Mouse (Mus musculus) limb, embryonic 14.5 days (tissue): ENCODE data around the gene Mrpl4. TPM values are rescaled to one million over a fixed set of nuclear protein-coding genes. Genes with fewer than 3 reads are reported as not detected.
"Not testable (repeated sequence)": the region's sequence is repeated elsewhere in the genome, so short reads cannot be mapped to it uniquely, and the experiment has no call there.

Source experiments
- ATAC-seq: fragments of 200-750 bp; cut with Nextera tagmentation; 2 replicates; pipeline ENCODE4 v1.8.0; 2017; ENCODE audit warnings: low read depth, moderate number of reproducible peaks, moderate TSS enrichment; ENCODE audit not compliant: low FRiP score
- DNase-seq: peaks from one replicate; pipeline ENCODE4 v3.0.0-alpha.2; 2015; ENCODE audit warnings: low spot score
- H3K27ac ChIP-seq: fragments of 300-500 bp; sonication (generic); replicated peaks from 2 replicates; pipeline ENCODE4 v1.5.1; 2014; ENCODE audit warnings: low read depth, mild to moderate bottlenecking, low read length, moderate library complexity, mixed read lengths
- H3K27me3 ChIP-seq: fragments of 300-500 bp; sonication (generic); 2 replicates; pipeline ENCODE4 v1.6.1; 2014; ENCODE audit warnings: low read length, mixed read lengths; ENCODE audit not compliant: control insufficient read depth, insufficient read depth
- H3K36me3 ChIP-seq: fragments of 300-500 bp; sonication (generic); 2 replicates; pipeline ENCODE4 v1.6.1; 2014; ENCODE audit warnings: mild to moderate bottlenecking, low read length, moderate library complexity, mixed read lengths; ENCODE audit not compliant: control insufficient read depth, insufficient read depth
- H3K4me1 ChIP-seq: fragments of 300-500 bp; sonication (generic); 2 replicates; pipeline ENCODE4 v1.6.1; 2014; ENCODE audit warnings: antibody characterized with exemption, low read length, mixed read lengths; ENCODE audit not compliant: control insufficient read depth, insufficient read depth
- H3K4me2 ChIP-seq: fragments of 300-500 bp; sonication (generic); replicated peaks from 2 replicates; pipeline ENCODE4 v1.6.1; 2014; ENCODE audit warnings: low read depth, mild to moderate bottlenecking, low read length, moderate library complexity; ENCODE audit not compliant: severe bottlenecking
- H3K4me3 ChIP-seq: fragments of 300-500 bp; sonication (generic); replicated peaks from 2 replicates; pipeline ENCODE4 v1.5.1; 2014; ENCODE audit warnings: low read length
- H3K9ac ChIP-seq: fragments of 300-500 bp; sonication (generic); 2 replicates; pipeline ENCODE4 v1.6.1; 2014; ENCODE audit warnings: mild to moderate bottlenecking, low read depth, low read length, moderate library complexity; ENCODE audit not compliant: severe bottlenecking
- H3K9me3 ChIP-seq: fragments of 300-500 bp; sonication (generic); 2 replicates; pipeline ENCODE4 v1.6.1; 2016; ENCODE audit warnings: low read length; ENCODE audit not compliant: control insufficient read depth
- POLR2A ChIP-seq: fragments of 200-500 bp; IDR thresholded peaks from 2 replicates; pipeline ENCODE4 v1.8.0; 2012; ENCODE audit warnings: inconsistent platforms, mild to moderate bottlenecking, moderate library complexity, borderline replicate concordance; ENCODE audit not compliant: insufficient read depth, insufficient read length; ENCODE audit errors: extremely low read depth
- WGBS: fragments of 180-500 bp; shearing (Covaris S2); extraction: QIAGEN DNeasy Blood & Tissue Kit; methylation state at CpG from one replicate; pipeline ENCODE4 v1.1.7; 2014; 5-methylcytosine and 5-hydroxymethylcytosine counted together
- microRNA counts: library from miRNA; unstranded; fragments of <30 nt; microRNA quantifications from one replicate; lab custom pipeline; 2016
- microRNA-seq: library from miRNA; unstranded; fragments of <30 nt; microRNA quantifications from one replicate; pipeline ENCODE4, GENCODE M21; 2016
- polyA plus RNA-seq, 2 experiments: library from polyadenylated mRNA; depleted of rRNA in 1 of 2; stranded (reverse) in 1 of 2; unstranded in 1 of 2; fragments of >200 nt; fragmentation: Nextera tagmentation in 1 of 2; extraction: Ambion mirVana in 1 of 2; gene quantifications; 2 replicates each; pipeline versions ENCODE4 v1.2.1 to v1.2.3; 2012 to 2014

The Mrpl4 gene
- polyA plus RNA-seq, 2 experiments = 89.0 to 115 TPM

GRCm38 (mm10) chr9:21039779-21040178 is 37.2 kb downstream of the Mrpl4 start:
- Histone ChIP-seq H3K9ac (no peak overlapping the region), H3K27ac (no peak overlapping the region), H3K9me3 (no peaks in the 10 kb centered on the region), H3K4me2 (no peak overlapping the region), H3K4me3 (no peak overlapping the region), H3K4me1 (peaks cover 11% of the 10 kb centered on the region), H3K27me3 (peaks cover 48% of the 10 kb centered on the region), H3K36me3 (no peaks in the 10 kb centered on the region)
- WGBS = 71% methylated on average over 3 of the region's 3 CpGs
- DNase-seq (no peak), ATAC-seq (no peak)
- TF ChIP-seq POLR2A = no peak

GRCm38 (mm10) chr9:21041308-21041707 is 38.8 kb downstream of the Mrpl4 start:
- Histone ChIP-seq H3K4me1 (peaks cover 11% of the 10 kb centered on the region), H3K4me2 (no peak overlapping the region), H3K27me3 (peaks cover 33% of the 10 kb centered on the region), H3K27ac (no peak overlapping the region), H3K9ac (no peak overlapping the region), H3K36me3 (no peaks in the 10 kb centered on the region), H3K4me3 (no peak overlapping the region), H3K9me3 (no peaks in the 10 kb centered on the region)
- WGBS = 37% methylated on average over 4 of the region's 4 CpGs
- DNase-seq = no peak
- no peak for ATAC-seq
- no peak for TF ChIP-seq POLR2A

- no peak for TF ChIP-seq POLR2A
- Histone ChIP-seq H3K9ac (no peak overlapping the region), H3K27ac (no peak overlapping the region), H3K4me1 (no peaks in the 10 kb centered on the region), H3K4me3 (no peak overlapping the region), H3K27me3 (peaks cover 10% of the 10 kb centered on the region), H3K36me3 (no peaks in the 10 kb centered on the region), H3K9me3 (no peaks in the 10 kb centered on the region), H3K4me2 (no peak overlapping the region)
- no peak for ATAC-seq
- 94% methylated on average over 4 of the region's 4 CpGs for WGBS
- no peak for DNase-seq
Observed at GRCm38 (mm10) chr9:21043563-21043962, 41.0 kb downstream of the Mrpl4 start.

GRCm38 (mm10) chr9:21044785-21045184 is 42.2 kb downstream of the Mrpl4 start:
- H3K9me3 ChIP-seq, DNase-seq, H3K4me2 ChIP-seq, H3K4me3 ChIP-seq, H3K9ac ChIP-seq, H3K4me1 ChIP-seq, H3K36me3 ChIP-seq, H3K27ac ChIP-seq, ATAC-seq, H3K27me3 ChIP-seq: not testable (repeated sequence)
- 45% methylated on average over 1 of the region's 1 CpGs for WGBS

- Histone ChIP-seq H3K4me2 (no peak overlapping the region), H3K4me3 (no peak overlapping the region), H3K27me3 (no peaks in the 10 kb centered on the region), H3K36me3 (no peaks in the 10 kb centered on the region), H3K9ac (no peak overlapping the region), H3K9me3 (no peaks in the 10 kb centered on the region), H3K27ac (no peak overlapping the region), H3K4me1 (no peaks in the 10 kb centered on the region)
- ATAC-seq = no peak
- TF ChIP-seq POLR2A = no peak
- DNase-seq = no peak
- 78% methylated on average over 3 of the region's 3 CpGs for WGBS
Observed at GRCm38 (mm10) chr9:21045235-21045634, 42.7 kb downstream of the Mrpl4 start.

DNA sequence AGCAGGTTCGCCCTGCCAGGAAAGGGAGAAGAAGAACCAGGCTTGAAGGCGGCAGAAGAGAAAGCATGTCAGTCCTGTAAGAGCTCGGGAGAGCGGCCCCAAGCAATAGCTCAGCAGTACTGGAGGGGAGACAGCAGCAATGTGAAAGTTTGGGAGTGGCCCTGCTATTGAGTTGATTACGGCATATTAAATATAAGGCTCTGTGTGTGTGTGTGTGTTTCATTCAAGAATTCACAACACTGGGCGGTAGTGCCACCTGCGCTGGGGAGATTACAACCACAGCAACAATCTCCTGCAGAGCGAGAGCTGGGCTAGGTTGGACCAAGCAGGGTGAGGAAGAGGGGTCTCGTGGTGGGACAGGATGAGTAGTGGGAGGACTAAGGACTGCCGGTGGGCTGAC is 49.0 kb downstream of the Mrpl4 start:
- no peak overlapping the region for H3K27ac ChIP-seq
- H3K4me1 ChIP-seq = no peaks in the 10 kb centered on the region
- H3K9me3 ChIP-seq = no peaks in the 10 kb centered on the region
- no peak overlapping the region for H3K4me2 ChIP-seq
- H3K9ac ChIP-seq = no peak overlapping the region
- H3K27me3 ChIP-seq = no peaks in the 10 kb centered on the region
- WGBS = 65% methylated on average over 10 of the region's 10 CpGs
- TF ChIP-seq POLR2A = no peak
- H3K4me3 ChIP-seq = no peak overlapping the region
- no peak for ATAC-seq
- no peaks in the 10 kb centered on the region for H3K36me3 ChIP-seq
- no peak for DNase-seq

MicroRNA genes within 50 kb of the gene (microRNA counts, 519-probe panel; counts per million panel counts)
- microRNA mmu-miR-1900 (lab: Ali Mortazavi, UCI) = 3,093 counts per million, percentile 58 among the panel's probes with 10 or more counts

Small RNAs within 50 kb of the gene (microRNA-seq; reads per million reads assigned to microRNA genes)
- not detected for gene Mir1900

Other genes starting within 250 kb of the Mrpl4 start
- 5.5 and 6.7 TPM in 2 replicates for gene Col5a3, start 187.7 kb upstream of the Mrpl4 start, polyA plus RNA-seq (2012; rRNA removed)
- gene Col5a3, start 187.7 kb upstream of the Mrpl4 start, polyA plus RNA-seq (2014; fragmentation: Nextera tagmentation; extraction: Ambion mirVana) = 3.2 and 4.5 TPM in 2 replicates
- not detected in 2 replicates for gene Rdh8, start 184.2 kb upstream of the Mrpl4 start, polyA plus RNA-seq (2012; rRNA removed)
- not detected in 2 replicates for gene Rdh8, start 184.2 kb upstream of the Mrpl4 start, polyA plus RNA-seq (2014; fragmentation: Nextera tagmentation; extraction: Ambion mirVana)
- gene A230050P20Rik, start 134.1 kb upstream of the Mrpl4 start, polyA plus RNA-seq (2012; rRNA removed) = 25.4 and 35.2 TPM in 2 replicates
- gene A230050P20Rik, start 134.1 kb upstream of the Mrpl4 start, polyA plus RNA-seq (2014; fragmentation: Nextera tagmentation; extraction: Ambion mirVana) = 4.5 and 4.7 TPM in 2 replicates
- 3.1 and 4.0 TPM in 2 replicates for gene Angptl6, start 123.0 kb upstream of the Mrpl4 start, polyA plus RNA-seq (2012; rRNA removed)
- gene Angptl6, start 123.0 kb upstream of the Mrpl4 start, polyA plus RNA-seq (2014; fragmentation: Nextera tagmentation; extraction: Ambion mirVana) = 2.4 and 4.3 TPM in 2 replicates
- gene Ppan, start 114.6 kb upstream of the Mrpl4 start, polyA plus RNA-seq (2012; rRNA removed) = 147 and 175 TPM in 2 replicates
- gene Ppan, start 114.6 kb upstream of the Mrpl4 start, polyA plus RNA-seq (2014; fragmentation: Nextera tagmentation; extraction: Ambion mirVana) = 79.8 and 82.7 TPM in 2 replicates
- 167 and 179 TPM in 2 replicates for gene Eif3g, start 104.1 kb upstream of the Mrpl4 start, polyA plus RNA-seq (2012; rRNA removed)
- 287 and 289 TPM in 2 replicates for gene Eif3g, start 104.1 kb upstream of the Mrpl4 start, polyA plus RNA-seq (2014; fragmentation: Nextera tagmentation; extraction: Ambion mirVana)
- 115 and 118 TPM in 2 replicates for gene Dnmt1, start 42.9 kb upstream of the Mrpl4 start, polyA plus RNA-seq (2012; rRNA removed)
- 60.9 and 62.0 TPM in 2 replicates for gene Dnmt1, start 42.9 kb upstream of the Mrpl4 start, polyA plus RNA-seq (2014; fragmentation: Nextera tagmentation; extraction: Ambion mirVana)
- gene S1pr2, start 26.0 kb upstream of the Mrpl4 start, polyA plus RNA-seq (2012; rRNA removed) = 28.3 and 37.6 TPM in 2 replicates
- gene S1pr2, start 26.0 kb upstream of the Mrpl4 start, polyA plus RNA-seq (2014; fragmentation: Nextera tagmentation; extraction: Ambion mirVana) = 59.9 and 67.9 TPM in 2 replicates
- 15.5 and 16.6 TPM in 2 replicates for gene Icam1, start 13.2 kb downstream of the Mrpl4 start, polyA plus RNA-seq (2012; rRNA removed)
- 18.3 and 21.2 TPM in 2 replicates for gene Icam1, start 13.2 kb downstream of the Mrpl4 start, polyA plus RNA-seq (2014; fragmentation: Nextera tagmentation; extraction: Ambion mirVana)
- 0.26 and 0.47 TPM in 2 replicates for gene Icam4, start 26.6 kb downstream of the Mrpl4 start, polyA plus RNA-seq (2012; rRNA removed)
- gene Icam4, start 26.6 kb downstream of the Mrpl4 start, polyA plus RNA-seq (2014; fragmentation: Nextera tagmentation; extraction: Ambion mirVana) = 0.99 and 1.3 TPM in 2 replicates
- 0.23 and 0.34 TPM in 2 replicates for gene Icam5, start 29.3 kb downstream of the Mrpl4 start, polyA plus RNA-seq (2012; rRNA removed)
- 0.08 and 0.11 TPM in 2 replicates for gene Icam5, start 29.3 kb downstream of the Mrpl4 start, polyA plus RNA-seq (2014; fragmentation: Nextera tagmentation; extraction: Ambion mirVana)
- 1.4 TPM in 1 of 2 replicates, not detected in the other for gene Zglp1, start 64.4 kb downstream of the Mrpl4 start, polyA plus RNA-seq (2012; rRNA removed)
- 0.23 TPM in 1 of 2 replicates, not detected in the other for gene Zglp1, start 64.4 kb downstream of the Mrpl4 start, polyA plus RNA-seq (2014; fragmentation: Nextera tagmentation; extraction: Ambion mirVana)
- 1.8 and 1.9 TPM in 2 replicates for gene Gm49373, start 70.4 kb downstream of the Mrpl4 start, polyA plus RNA-seq (2012; rRNA removed)
- gene Gm49373, start 70.4 kb downstream of the Mrpl4 start, polyA plus RNA-seq (2014; fragmentation: Nextera tagmentation; extraction: Ambion mirVana) = 0.72 and 1.0 TPM in 2 replicates
- 68.9 and 80.0 TPM in 2 replicates for gene Fdx1l, start 70.9 kb downstream of the Mrpl4 start, polyA plus RNA-seq (2012; rRNA removed)
- gene Fdx1l, start 70.9 kb downstream of the Mrpl4 start, polyA plus RNA-seq (2014; fragmentation: Nextera tagmentation; extraction: Ambion mirVana) = 65.1 and 67.4 TPM in 2 replicates
- gene Gm38431, start 89.3 kb downstream of the Mrpl4 start, polyA plus RNA-seq (2012; rRNA removed) = 5.3 and 5.9 TPM in 2 replicates
- 1.6 and 2.6 TPM in 2 replicates for gene Gm38431, start 89.3 kb downstream of the Mrpl4 start, polyA plus RNA-seq (2014; fragmentation: Nextera tagmentation; extraction: Ambion mirVana)
- 94.0 and 125 TPM in 2 replicates for gene Raver1, start 89.3 kb downstream of the Mrpl4 start, polyA plus RNA-seq (2012; rRNA removed)
- gene Raver1, start 89.3 kb downstream of the Mrpl4 start, polyA plus RNA-seq (2014; fragmentation: Nextera tagmentation; extraction: Ambion mirVana) = 74.7 and 76.3 TPM in 2 replicates
- 20.9 and 25.8 TPM in 2 replicates for gene Tyk2, start 128.5 kb downstream of the Mrpl4 start, polyA plus RNA-seq (2012; rRNA removed)
- gene Tyk2, start 128.5 kb downstream of the Mrpl4 start, polyA plus RNA-seq (2014; fragmentation: Nextera tagmentation; extraction: Ambion mirVana) = 10.6 and 11.4 TPM in 2 replicates
- gene Cdc37, start 147.2 kb downstream of the Mrpl4 start, polyA plus RNA-seq (2012; rRNA removed) = 145 and 257 TPM in 2 replicates
- gene Cdc37, start 147.2 kb downstream of the Mrpl4 start, polyA plus RNA-seq (2014; fragmentation: Nextera tagmentation; extraction: Ambion mirVana) = 292 and 299 TPM in 2 replicates
- gene Pde4a, start 163.0 kb downstream of the Mrpl4 start, polyA plus RNA-seq (2012; rRNA removed) = 5.7 and 7.1 TPM in 2 replicates
- 4.4 and 5.7 TPM in 2 replicates for gene Pde4a, start 163.0 kb downstream of the Mrpl4 start, polyA plus RNA-seq (2014; fragmentation: Nextera tagmentation; extraction: Ambion mirVana)
- 52.8 and 73.8 TPM in 2 replicates for gene Keap1, start 236.6 kb downstream of the Mrpl4 start, polyA plus RNA-seq (2012; rRNA removed)
- 50.4 and 52.3 TPM in 2 replicates for gene Keap1, start 236.6 kb downstream of the Mrpl4 start, polyA plus RNA-seq (2014; fragmentation: Nextera tagmentation; extraction: Ambion mirVana)
- gene S1pr5, start 245.7 kb downstream of the Mrpl4 start, polyA plus RNA-seq (2012; rRNA removed) = 1.6 TPM in 2 replicates
- gene S1pr5, start 245.7 kb downstream of the Mrpl4 start, polyA plus RNA-seq (2014; fragmentation: Nextera tagmentation; extraction: Ambion mirVana) = 1.1 and 2.5 TPM in 2 replicates